Mouse (Mus musculus): ENCODE data around the gene Ranbp3l. TPM values are rescaled to one million over a fixed set of nuclear protein-coding genes. Genes with fewer than 3 reads are reported as not detected.

Ranbp3l gene
- polyA plus RNA-seq, 1 experiment: not detected

GRCm38 (mm10) chr15:9087895-9088682 is 120.3 kb downstream of the Ranbp3l start:
- no peak overlapping the region for H3K4me3 ChIP-seq (ENCODE audit: insufficient read depth, low read length)
- no peak overlapping the region for H3K27ac ChIP-seq (ENCODE audit: insufficient read depth, low read length)
- TF ChIP-seq CTCF (IDR thresholded peaks at IDR 0.05; ENCODE audit: borderline replicate concordance, insufficient read depth, low read length): no peak
- no peak for TF ChIP-seq POLR2A (IDR thresholded peaks at IDR 0.05; ENCODE audit: low read depth, low read length)

DNA sequence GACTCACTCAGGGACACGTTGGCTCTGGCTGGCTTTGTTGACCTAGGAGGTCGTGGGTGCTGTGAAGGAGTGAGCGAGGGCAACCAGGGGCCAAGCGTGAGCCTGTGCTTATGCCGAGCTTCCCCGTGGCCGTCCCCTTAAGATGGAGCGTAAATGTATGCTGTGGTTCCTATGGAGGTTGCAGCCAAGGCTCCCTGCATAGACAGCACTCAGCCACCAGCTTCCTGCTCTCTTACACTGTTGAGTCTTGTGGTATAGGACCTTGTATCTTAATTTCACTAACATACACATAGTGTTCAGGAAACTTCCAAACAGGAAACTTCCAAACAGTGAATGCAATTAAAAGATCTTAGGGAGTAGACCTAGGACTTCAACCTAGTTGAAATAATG is 120.9 kb downstream of the Ranbp3l start:
- TF ChIP-seq POLR2A (IDR thresholded peaks at IDR 0.05; ENCODE audit: low read depth, low read length) (no peak), CTCF (IDR thresholded peaks at IDR 0.05; ENCODE audit: borderline replicate concordance, insufficient read depth, low read length) (no peak)
- Histone ChIP-seq H3K4me3 (ENCODE audit: insufficient read depth, low read length) (no peak overlapping the region), H3K27ac (ENCODE audit: insufficient read depth, low read length) (no peak overlapping the region), H3K4me1 (ENCODE audit: control insufficient read depth, insufficient read depth, low read length) (0 out of 2 replicates have a peak, but pooled peaks cover 2% of the 10 kb centered on the region)

More at GRCm38 (mm10) chr15:9087895-9088682, 120.3 kb downstream of the Ranbp3l start:
- H3K4me1 ChIP-seq (ENCODE audit: control insufficient read depth, insufficient read depth, low read length): 0 out of 2 replicates have a peak, but pooled peaks cover 2% of the 10 kb centered on the region

DNA sequence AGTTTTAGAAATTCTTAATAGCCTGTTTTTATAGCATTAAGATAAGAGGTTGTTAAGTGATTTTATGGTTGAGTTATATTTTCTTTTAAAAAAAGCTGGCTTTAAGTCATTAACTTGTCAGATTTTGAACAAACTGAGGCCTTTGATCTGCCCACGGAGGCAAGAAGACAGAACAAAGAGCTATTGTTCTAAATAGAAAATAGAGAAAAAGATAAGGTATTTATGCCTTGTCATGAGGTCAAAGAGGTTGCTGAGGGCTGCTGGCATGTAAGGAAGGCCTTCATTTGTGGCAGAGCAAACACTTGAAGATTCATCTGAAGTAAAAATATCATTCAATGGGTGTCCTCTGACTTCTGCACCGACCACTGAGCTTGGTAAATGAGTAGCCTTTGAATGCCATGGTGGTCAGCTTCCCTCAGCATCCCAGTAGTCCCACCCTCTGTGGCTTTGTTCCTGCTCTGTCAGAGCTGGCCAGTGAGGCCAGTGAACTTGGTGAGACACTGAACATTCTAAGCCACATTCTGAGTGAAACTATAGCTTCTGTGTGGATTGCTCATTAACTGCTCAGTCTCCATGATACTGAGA is 121.5 kb downstream of the Ranbp3l start:
- TF ChIP-seq POLR2A (IDR thresholded peaks at IDR 0.05; ENCODE audit: low read depth, low read length): no peak
- TF ChIP-seq CTCF (IDR thresholded peaks at IDR 0.05; ENCODE audit: borderline replicate concordance, insufficient read depth, low read length): no peak

GRCm38 (mm10) chr15:9090662-9091061 is 122.9 kb downstream of the Ranbp3l start:
- no peak overlapping the region for H3K4me3 ChIP-seq (ENCODE audit: insufficient read depth, low read length)
- no peak for TF ChIP-seq POLR2A (IDR thresholded peaks at IDR 0.05; ENCODE audit: low read depth, low read length)
- TF ChIP-seq CTCF (IDR thresholded peaks at IDR 0.05; ENCODE audit: borderline replicate concordance, insufficient read depth, low read length): no peak
- H3K4me1 ChIP-seq (ENCODE audit: control insufficient read depth, insufficient read depth, low read length): 0 out of 2 replicates have a peak, but pooled peaks cover 2% of the 10 kb centered on the region
- no peak overlapping the region for H3K27ac ChIP-seq (ENCODE audit: insufficient read depth, low read length)

More for the DNA sequence above, 121.5 kb downstream of the Ranbp3l start:
- no peak overlapping the region for H3K4me3 ChIP-seq (ENCODE audit: insufficient read depth, low read length)
- H3K27ac ChIP-seq (ENCODE audit: insufficient read depth, low read length): no peak overlapping the region
- 0 out of 2 replicates have a peak, but pooled peaks cover 2% of the 10 kb centered on the region for H3K4me1 ChIP-seq (ENCODE audit: control insufficient read depth, insufficient read depth, low read length)

DNA sequence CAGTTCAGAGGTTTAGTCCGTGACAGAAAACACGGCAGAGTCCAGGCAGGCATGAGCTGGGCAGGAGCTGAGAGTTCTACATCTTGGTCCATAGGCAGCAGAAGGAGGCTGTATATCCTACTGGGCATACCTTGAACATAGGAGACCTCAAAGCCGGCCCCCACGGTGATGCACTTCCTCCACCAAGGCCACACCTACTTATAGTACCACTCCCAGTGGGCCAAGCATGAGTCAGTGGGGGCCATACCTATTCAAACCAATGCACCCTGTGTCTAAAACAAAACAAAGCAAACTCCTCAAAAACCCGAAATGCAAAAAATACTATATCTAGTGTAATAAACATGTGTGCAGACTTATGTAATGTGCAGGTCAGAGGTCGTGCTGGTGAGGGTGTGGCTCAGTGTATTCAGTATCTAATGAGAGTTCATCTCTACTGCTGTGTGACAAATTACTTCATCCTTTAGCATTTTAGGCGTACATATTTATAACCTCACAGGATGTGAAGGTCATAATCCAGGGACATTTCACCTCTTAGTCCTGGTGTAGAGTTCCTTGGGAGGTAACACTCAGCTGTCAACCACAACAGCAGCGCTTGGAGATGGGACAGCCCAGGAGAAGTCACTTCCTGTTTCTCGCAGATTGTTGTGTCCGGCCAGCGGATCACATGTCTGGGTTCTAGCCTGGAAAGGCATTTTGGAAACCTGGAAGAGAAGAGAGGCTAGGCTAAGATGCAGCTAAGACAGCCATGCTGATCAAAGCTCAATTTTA is 126.0 kb downstream of the Ranbp3l start:
- TF ChIP-seq CTCF (IDR thresholded peaks at IDR 0.05; ENCODE audit: borderline replicate concordance, insufficient read depth, low read length) (no peak), POLR2A (IDR thresholded peaks at IDR 0.05; ENCODE audit: low read depth, low read length) (no peak)
- Histone ChIP-seq H3K4me3 (ENCODE audit: insufficient read depth, low read length) (no peak overlapping the region), H3K4me1 (ENCODE audit: control insufficient read depth, insufficient read depth, low read length) (no peaks in the 10 kb centered on the region), H3K27ac (ENCODE audit: insufficient read depth, low read length) (no peak overlapping the region)

- Histone ChIP-seq H3K27ac (ENCODE audit: insufficient read depth, low read length) (no peak overlapping the region), H3K4me1 (ENCODE audit: control insufficient read depth, insufficient read depth, low read length) (no peaks in the 10 kb centered on the region), H3K4me3 (ENCODE audit: insufficient read depth, low read length) (no peak overlapping the region)
- TF ChIP-seq POLR2A (IDR thresholded peaks at IDR 0.05; ENCODE audit: low read depth, low read length) (no peak), CTCF (IDR thresholded peaks at IDR 0.05; ENCODE audit: borderline replicate concordance, insufficient read depth, low read length) (no peak)
Measured at GRCm38 (mm10) chr15:9094366-9094750, 126.6 kb downstream of the Ranbp3l start.

- H3K4me3 ChIP-seq (ENCODE audit: insufficient read depth, low read length): no peak overlapping the region
- no peak for TF ChIP-seq POLR2A (IDR thresholded peaks at IDR 0.05; ENCODE audit: low read depth, low read length)
- no peak for TF ChIP-seq CTCF (IDR thresholded peaks at IDR 0.05; ENCODE audit: borderline replicate concordance, insufficient read depth, low read length)
- H3K27ac ChIP-seq (ENCODE audit: insufficient read depth, low read length): no peak overlapping the region
- no peaks in the 10 kb centered on the region for H3K4me1 ChIP-seq (ENCODE audit: control insufficient read depth, insufficient read depth, low read length)
Measured at GRCm38 (mm10) chr15:9096865-9097264, 129.1 kb downstream of the Ranbp3l start.

DNA sequence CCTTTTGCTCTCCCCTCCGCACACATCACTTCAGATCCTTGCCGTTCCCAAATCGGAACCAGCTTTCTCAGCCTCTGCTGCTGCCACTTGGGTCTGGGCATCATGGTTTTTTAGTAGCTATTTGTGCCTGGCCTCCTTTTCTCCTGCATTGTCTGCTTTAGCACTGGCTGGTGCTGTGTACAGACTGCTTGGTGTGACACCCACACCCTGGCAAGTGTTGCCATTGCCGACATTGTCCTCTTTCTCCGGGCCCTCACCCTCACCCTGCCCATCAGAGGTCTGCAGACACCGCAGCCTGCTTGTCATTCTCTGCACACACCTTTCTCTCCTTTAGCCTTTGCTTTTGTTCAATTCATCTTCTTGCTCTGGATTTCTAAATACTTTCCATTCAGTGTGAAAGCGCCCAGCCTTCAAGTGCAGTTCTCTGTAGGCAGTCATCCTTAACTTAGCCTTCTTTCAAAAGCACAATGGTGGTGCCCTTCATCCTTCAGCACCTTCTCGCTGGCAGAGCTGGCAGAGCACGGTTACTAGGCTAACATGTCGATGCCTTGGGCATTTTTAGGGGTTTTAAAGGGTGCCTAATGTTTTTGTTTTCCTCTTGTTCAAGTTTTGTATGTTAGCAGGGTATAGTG is 132.8 kb downstream of the Ranbp3l start:
- TF ChIP-seq CTCF (IDR thresholded peaks at IDR 0.05; ENCODE audit: borderline replicate concordance, insufficient read depth, low read length) (no peak), POLR2A (IDR thresholded peaks at IDR 0.05; ENCODE audit: low read depth, low read length) (no peak)
- Histone ChIP-seq H3K4me3 (ENCODE audit: insufficient read depth, low read length) (no peak overlapping the region), H3K27ac (ENCODE audit: insufficient read depth, low read length) (no peak overlapping the region), H3K4me1 (ENCODE audit: control insufficient read depth, insufficient read depth, low read length) (no peaks in the 10 kb centered on the region)

DNA sequence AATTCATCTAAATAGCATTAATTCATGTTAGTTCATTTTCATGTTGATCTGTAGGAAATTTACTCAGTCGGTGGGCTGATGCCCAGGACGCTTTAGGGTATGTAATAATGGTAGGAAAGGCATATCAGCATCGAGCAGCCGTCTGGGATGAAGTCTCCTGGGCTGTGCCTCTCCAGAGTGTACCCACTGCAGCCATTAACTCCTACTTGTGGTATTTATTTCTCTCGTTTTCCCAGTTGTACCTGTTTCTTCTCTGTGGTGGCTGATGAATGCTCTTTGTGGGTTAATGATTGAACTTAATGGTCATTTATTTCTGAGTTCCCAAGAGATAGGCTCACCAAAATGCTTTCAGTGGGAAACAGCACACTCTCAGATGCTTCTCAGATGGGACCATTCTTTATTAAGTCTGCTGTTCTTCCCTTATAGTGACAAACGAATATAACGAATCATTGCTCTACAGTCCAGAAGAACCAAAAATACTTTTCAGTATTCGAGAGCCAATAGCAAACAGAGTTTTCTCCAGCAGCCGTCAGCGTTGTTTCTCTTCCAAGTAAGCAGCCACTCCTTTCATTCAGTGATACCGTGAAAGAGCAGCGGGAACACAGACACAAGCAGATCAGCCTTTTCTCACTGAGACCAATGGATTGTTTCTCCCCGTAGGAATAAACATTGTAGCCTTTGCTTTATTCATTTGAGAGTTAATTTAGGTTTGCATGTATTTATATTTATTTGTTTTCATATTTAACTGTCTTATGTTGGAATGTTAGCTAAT is 138.7 kb downstream of the Ranbp3l start:
- no peak overlapping the region for H3K27ac ChIP-seq (ENCODE audit: insufficient read depth, low read length)
- TF ChIP-seq POLR2A (IDR thresholded peaks at IDR 0.05; ENCODE audit: low read depth, low read length): no peak
- TF ChIP-seq CTCF (IDR thresholded peaks at IDR 0.05; ENCODE audit: borderline replicate concordance, insufficient read depth, low read length): no peak
- H3K4me1 ChIP-seq (ENCODE audit: control insufficient read depth, insufficient read depth, low read length): no peaks in the 10 kb centered on the region
- H3K4me3 ChIP-seq (ENCODE audit: insufficient read depth, low read length): no peak overlapping the region
